Mouse (Mus musculus) midbrain, embryonic 14.5 days (tissue): Measurements from ENCODE around the gene Nans. TPM values are rescaled to one million over a fixed set of nuclear protein-coding genes. Genes with fewer than 3 reads are reported as not detected.

Source experiments
- ATAC-seq: fragments of 200-750 bp; cut with Nextera tagmentation; 2 replicates; pipeline ENCODE4 v1.8.0; 2017; ENCODE audit warnings: moderate number of reproducible peaks, moderate library complexity; ENCODE audit not compliant: low FRiP score, low TSS enrichment
- DNase-seq: peaks from one replicate; pipeline ENCODE4 v3.0.0-alpha.2; 2015
- H3K27ac ChIP-seq: fragments of 300-500 bp; sonication (generic); replicated peaks from 2 replicates; pipeline ENCODE4 v1.5.1; 2014; ENCODE audit warnings: mild to moderate bottlenecking, low read depth, low read length, moderate library complexity
- H3K27me3 ChIP-seq: fragments of 300-500 bp; sonication (generic); 2 replicates; pipeline ENCODE4 v1.6.1; 2014; ENCODE audit warnings: low read length, control low read depth, mixed read lengths; ENCODE audit not compliant: control insufficient read depth, insufficient read depth
- H3K36me3 ChIP-seq: fragments of 300-500 bp; sonication (generic); 2 replicates; pipeline ENCODE4 v1.6.1; 2014; ENCODE audit warnings: low read length, control low read depth; ENCODE audit not compliant: control insufficient read depth, insufficient read depth
- H3K4me1 ChIP-seq: fragments of 300-500 bp; sonication (generic); 2 replicates; pipeline ENCODE4 v1.6.1; 2014; ENCODE audit warnings: mild to moderate bottlenecking, antibody characterized with exemption, low read length, control low read depth; ENCODE audit not compliant: control insufficient read depth, insufficient read depth
- H3K4me2 ChIP-seq: fragments of 300-500 bp; sonication (generic); 2 replicates; pipeline ENCODE4 v1.6.1; 2014; ENCODE audit warnings: mild to moderate bottlenecking, low read length, moderate library complexity
- H3K4me3 ChIP-seq: fragments of 300-500 bp; sonication (generic); replicated peaks from 2 replicates; pipeline ENCODE4 v1.5.1; 2014; ENCODE audit warnings: low read depth, low read length
- H3K9ac ChIP-seq: fragments of 300-500 bp; sonication (generic); replicated peaks from 2 replicates; pipeline ENCODE4 v1.6.1; 2014; ENCODE audit warnings: mild to moderate bottlenecking, low read length, moderate library complexity
- H3K9me3 ChIP-seq: fragments of 300-500 bp; sonication (generic); 2 replicates; pipeline ENCODE4 v1.6.1; 2016; ENCODE audit warnings: low read length, control low read depth, mixed read lengths; ENCODE audit not compliant: control insufficient read depth
- WGBS: fragments of 180-500 bp; shearing (Covaris S2); extraction: QIAGEN DNeasy Blood & Tissue Kit; methylation state at CpG from one replicate; pipeline ENCODE4 v1.1.7; 2014; 5-methylcytosine and 5-hydroxymethylcytosine counted together
- polyA plus RNA-seq: library from polyadenylated mRNA; unstranded; fragments of >200 nt; fragmentation: Nextera tagmentation; extraction: Ambion mirVana; gene quantifications from 2 replicates; pipeline ENCODE4 v1.2.1, GENCODE M21; 2014

Gene Nans
- polyA plus RNA-seq: 47.3 and 47.5 TPM in 2 replicates

GRCm38 (mm10) chr4:46489028-46489925, at the start of gene Nans:
TSS of gene Nans (plus strand) at chr4:46489248.
- Histone ChIP-seq H3K4me1 (peaks cover 6% of the 10 kb centered on the region; the same call in 1 of the 2 replicates), H3K9ac (peak within 1 kb of the TSS; percentile 65), H3K27me3 (no peaks in the 10 kb centered on the region), H3K9me3 (no peaks in the 10 kb centered on the region), H3K4me3 (peak within 1 kb of the TSS; percentile 76), H3K36me3 (peaks cover 17% of the 10 kb centered on the region), H3K27ac (peak within 1 kb of the TSS; percentile 74), H3K4me2 (peak within 1 kb of the TSS; percentile 76)
- ATAC-seq (peak; percentile 99), DNase-seq (peak; percentile 97)
- 1% methylated on average over 58 of the region's 58 CpGs for WGBS

- Histone ChIP-seq H3K27me3 (no peaks in the 10 kb centered on the region), H3K4me3 (no peak overlapping the region), H3K36me3 (no peaks in the 10 kb centered on the region), H3K9me3 (no peaks in the 10 kb centered on the region), H3K4me1 (no peaks in the 10 kb centered on the region), H3K27ac (no peak overlapping the region), H3K9ac (no peak overlapping the region), H3K4me2 (no peak overlapping the region)
- DNase-seq (no peak), ATAC-seq (no peak)
- WGBS: 74% methylated on average over 4 of the region's 4 CpGs
These were observed 46.5 kb upstream of the Nans start for GRCm38 (mm10) chr4:46442501-46442900.

- no peak overlapping the region for H3K9ac ChIP-seq
- H3K4me2 ChIP-seq: no peak overlapping the region
- no peak for ATAC-seq
- no peak overlapping the region for H3K27ac ChIP-seq
- H3K4me3 ChIP-seq: no peak overlapping the region
- H3K27me3 ChIP-seq: no peaks in the 10 kb centered on the region
- WGBS: 54% methylated on average over 9 of the region's 9 CpGs
- H3K9me3 ChIP-seq: no peaks in the 10 kb centered on the region
- no peak for DNase-seq
- H3K4me1 ChIP-seq: no peaks in the 10 kb centered on the region
- H3K36me3 ChIP-seq: no peaks in the 10 kb centered on the region
These were observed 43.7 kb upstream of the Nans start for GRCm38 (mm10) chr4:46445237-46445945.

- DNase-seq (no peak), ATAC-seq (no peak)
- Histone ChIP-seq H3K27ac (no peak overlapping the region), H3K9ac (no peak overlapping the region), H3K4me3 (no peak overlapping the region), H3K4me1 (peaks cover 2% of the 10 kb centered on the region; the same call in 1 of the 2 replicates), H3K27me3 (no peaks in the 10 kb centered on the region), H3K9me3 (no peaks in the 10 kb centered on the region), H3K36me3 (no peaks in the 10 kb centered on the region), H3K4me2 (no peak overlapping the region)
- 78% methylated on average over 1 of the region's 1 CpGs for WGBS
These were observed 41.6 kb upstream of the Nans start for GRCm38 (mm10) chr4:46447461-46447860.

GRCm38 (mm10) chr4:46448886-46449285, 40.2 kb upstream of the Nans start:
- H3K36me3 ChIP-seq: no peaks in the 10 kb centered on the region
- no peaks in the 10 kb centered on the region for H3K27me3 ChIP-seq
- H3K27ac ChIP-seq: no peak overlapping the region
- no peaks in the 10 kb centered on the region for H3K9me3 ChIP-seq
- ATAC-seq: no peak
- H3K4me3 ChIP-seq: no peak overlapping the region
- peaks cover 13% of the 10 kb centered on the region; the same call in 1 of the 2 replicates for H3K4me1 ChIP-seq
- no peak overlapping the region for H3K9ac ChIP-seq
- 44% methylated on average over 6 of the region's 6 CpGs for WGBS
- DNase-seq: no peak
- H3K4me2 ChIP-seq: no peak overlapping the region

GRCm38 (mm10) chr4:46450020-46450518, 39.0 kb upstream of the Nans start:
- ATAC-seq (no peak), DNase-seq (no peak)
- Histone ChIP-seq H3K9ac (peak overlapping the region; percentile 87), H3K4me2 (peak overlapping the region; percentile 91), H3K4me3 (peak overlapping the region; percentile 78), H3K9me3 (no peaks in the 10 kb centered on the region), H3K27me3 (no peaks in the 10 kb centered on the region), H3K27ac (peak overlapping the region; percentile 97), H3K4me1 (peaks cover 13% of the 10 kb centered on the region; the same call in 1 of the 2 replicates), H3K36me3 (no peaks in the 10 kb centered on the region)
- WGBS: 32% methylated on average over 7 of the region's 7 CpGs

GRCm38 (mm10) chr4:46450519-46451131, 38.4 kb upstream of the Nans start, which contains the start of gene Anp32b:
TSS of gene Anp32b (plus strand) at chr4:46450902.
- Histone ChIP-seq H3K9ac (peak within 1 kb of the TSS; percentile 87), H3K4me3 (peak within 1 kb of the TSS; percentile 78), H3K27ac (peak within 1 kb of the TSS; percentile 97), H3K4me1 (peaks cover 13% of the 10 kb centered on the region; the same call in 1 of the 2 replicates), H3K27me3 (no peaks in the 10 kb centered on the region), H3K36me3 (no peaks in the 10 kb centered on the region), H3K4me2 (peak within 1 kb of the TSS; percentile 91), H3K9me3 (no peaks in the 10 kb centered on the region)
- DNase-seq: peak; percentile 96
- ATAC-seq: peak; percentile 91
- WGBS: under 1% methylated on average over 59 of the region's 66 CpGs

GRCm38 (mm10) chr4:46451240-46451757, 37.7 kb upstream of the Nans start:
- Histone ChIP-seq H3K27ac (peak overlapping the region; percentile 97), H3K9ac (peak overlapping the region; percentile 87), H3K36me3 (no peaks in the 10 kb centered on the region), H3K27me3 (no peaks in the 10 kb centered on the region), H3K4me3 (peak overlapping the region; percentile 78), H3K4me1 (peaks cover 13% of the 10 kb centered on the region; the same call in 1 of the 2 replicates), H3K9me3 (no peaks in the 10 kb centered on the region), H3K4me2 (peak overlapping the region; percentile 91)
- ATAC-seq: peak; percentile 47
- peak; percentile 81 for DNase-seq
- under 1% methylated on average over 56 of the region's 70 CpGs for WGBS
